Mouse (Mus musculus): ENCODE results near the gene Fastkd1. TPM values are rescaled to one million over a fixed set of nuclear protein-coding genes. Genes with fewer than 3 reads are reported as not detected.
A peak's percentile ranks its signal among the peaks of the same experiment; 100 is the strongest.

Fastkd1 gene
- 11.2 and 12.6 TPM in 2 replicates for polyA plus RNA-seq (2015; fragmentation: Nextera tagmentation; extraction: Ambion mirVana)

- Histone ChIP-seq H3K4me3 (peak within 1 kb of the TSS; percentile 91), H3K36me3 (no peaks in the 10 kb centered on the region), H3K9me3 (no peaks in the 10 kb centered on the region), H3K9ac (peak within 1 kb of the TSS; percentile 82), H3K27ac (0 out of 2 replicates have a peak within 1 kb of the TSS, but pooled peaks have one; percentile 55), H3K27me3 (0 out of 2 replicates have a peak, but pooled peaks cover 6% of the 10 kb centered on the region), H3K4me2 (peak within 1 kb of the TSS; percentile 77), H3K4me1 (0 out of 2 replicates have a peak, but pooled peaks cover 3% of the 10 kb centered on the region)
- peak; percentile 94 for ATAC-seq (ENCODE audit: insufficient number of reproducible peaks, insufficient read depth, low FRiP score, low TSS enrichment, low read depth)
- WGBS = under 1% methylated on average over 39 of the region's 39 CpGs
Observed at GRCm38 (mm10) chr2:69712981-69713625, at the start of gene Fastkd1. TSS of gene Fastkd1 (minus strand) at chr2:69713516.

GRCm38 (mm10) chr2:69760980-69761379, 47.7 kb upstream of the Fastkd1 start:
- WGBS = 83% methylated on average over 5 of the region's 5 CpGs
- Histone ChIP-seq H3K9ac (no peak overlapping the region), H3K9me3 (no peaks in the 10 kb centered on the region), H3K27ac (no peak overlapping the region), H3K36me3 (no peaks in the 10 kb centered on the region; the same call in 1 of the 2 replicates), H3K4me2 (no peak overlapping the region), H3K27me3 (no peaks in the 10 kb centered on the region), H3K4me3 (no peak overlapping the region), H3K4me1 (no peaks in the 10 kb centered on the region)
- ATAC-seq (ENCODE audit: insufficient number of reproducible peaks, insufficient read depth, low FRiP score, low TSS enrichment, low read depth) = no peak

GRCm38 (mm10) chr2:69745091-69745490, 31.8 kb upstream of the Fastkd1 start:
- H3K27ac ChIP-seq = no peak overlapping the region
- H3K36me3 ChIP-seq = peaks cover 64% of the 10 kb centered on the region
- ATAC-seq (ENCODE audit: insufficient number of reproducible peaks, insufficient read depth, low FRiP score, low TSS enrichment, low read depth) = no peak
- H3K9me3 ChIP-seq = no peaks in the 10 kb centered on the region
- H3K4me1 ChIP-seq = no peaks in the 10 kb centered on the region
- no peak overlapping the region for H3K4me3 ChIP-seq
- WGBS = 83% methylated on average over 1 of the region's 1 CpGs
- H3K27me3 ChIP-seq = no peaks in the 10 kb centered on the region
- H3K9ac ChIP-seq = no peak overlapping the region
- H3K4me2 ChIP-seq = no peak overlapping the region

GRCm38 (mm10) chr2:69723519-69723825, 10.2 kb upstream of the Fastkd1 start:
- H3K4me3 ChIP-seq = peak overlapping the region; percentile 80
- peak overlapping the region; percentile 91 for H3K27ac ChIP-seq
- ATAC-seq (ENCODE audit: insufficient number of reproducible peaks, insufficient read depth, low FRiP score, low TSS enrichment, low read depth) = no peak
- peak overlapping the region; percentile 94 for H3K9ac ChIP-seq
- H3K9me3 ChIP-seq = no peaks in the 10 kb centered on the region
- WGBS = under 1% methylated on average over 13 of the region's 13 CpGs
- no peaks in the 10 kb centered on the region for H3K36me3 ChIP-seq
- H3K4me1 ChIP-seq = peaks cover 9% of the 10 kb centered on the region
- peaks cover 6% of the 10 kb centered on the region; the same call in 1 of the 2 replicates for H3K27me3 ChIP-seq
- peak overlapping the region; percentile 74 for H3K4me2 ChIP-seq

- Histone ChIP-seq H3K27me3 (peaks cover 6% of the 10 kb centered on the region; the same call in 1 of the 2 replicates), H3K4me3 (peak overlapping the region; percentile 80), H3K9ac (peak overlapping the region; percentile 94), H3K27ac (peak overlapping the region; percentile 91), H3K4me2 (peak overlapping the region; percentile 74), H3K4me1 (peaks cover 9% of the 10 kb centered on the region), H3K9me3 (no peaks in the 10 kb centered on the region), H3K36me3 (no peaks in the 10 kb centered on the region)
- under 1% methylated on average over 82 of the region's 91 CpGs for WGBS
- ATAC-seq (ENCODE audit: insufficient number of reproducible peaks, insufficient read depth, low FRiP score, low TSS enrichment, low read depth) = peak; percentile 92
Observed at GRCm38 (mm10) chr2:69722650-69723518, 9.6 kb upstream of the Fastkd1 start.

GRCm38 (mm10) chr2:69722273-69722649, 8.9 kb upstream of the Fastkd1 start, which contains the start of gene Ppig:
TSS of gene Ppig (plus strand) at chr2:69722545.
- peak within 1 kb of the TSS; percentile 80 for H3K4me3 ChIP-seq
- H3K27ac ChIP-seq = peak within 1 kb of the TSS; percentile 91
- no peaks in the 10 kb centered on the region for H3K36me3 ChIP-seq
- no peak; the same call in 1 of the 2 replicates for ATAC-seq (ENCODE audit: insufficient number of reproducible peaks, insufficient read depth, low FRiP score, low TSS enrichment, low read depth)
- no peaks in the 10 kb centered on the region for H3K9me3 ChIP-seq
- H3K4me2 ChIP-seq = peak within 1 kb of the TSS; percentile 74
- peak within 1 kb of the TSS; percentile 94 for H3K9ac ChIP-seq
- peaks cover 6% of the 10 kb centered on the region; the same call in 1 of the 2 replicates for H3K27me3 ChIP-seq
- H3K4me1 ChIP-seq = peaks cover 9% of the 10 kb centered on the region
- WGBS = 6% methylated on average over 12 of the region's 12 CpGs

GRCm38 (mm10) chr2:69719121-69719520, 5.8 kb upstream of the Fastkd1 start:
- H3K9ac ChIP-seq = no peak overlapping the region
- 76% methylated on average over 1 of the region's 1 CpGs for WGBS
- no peak for ATAC-seq (ENCODE audit: insufficient number of reproducible peaks, insufficient read depth, low FRiP score, low TSS enrichment, low read depth)

GRCm38 (mm10) chr2:69716483-69716882, 3.2 kb upstream of the Fastkd1 start:
- Histone ChIP-seq H3K27me3 (peaks cover 11% of the 10 kb centered on the region; the same call in 1 of the 2 replicates), H3K27ac (no peak overlapping the region), H3K4me3 (no peak overlapping the region), H3K4me2 (no peak overlapping the region), H3K9ac (no peak overlapping the region), H3K36me3 (no peaks in the 10 kb centered on the region), H3K9me3 (no peaks in the 10 kb centered on the region), H3K4me1 (0 out of 2 replicates have a peak, but pooled peaks cover 3% of the 10 kb centered on the region)
- ATAC-seq (ENCODE audit: insufficient number of reproducible peaks, insufficient read depth, low FRiP score, low TSS enrichment, low read depth) = no peak
- 77% methylated on average over 3 of the region's 3 CpGs for WGBS

More at GRCm38 (mm10) chr2:69719121-69719520, 5.8 kb upstream of the Fastkd1 start:
- no peak overlapping the region for H3K4me3 ChIP-seq
- peaks cover 2% of the 10 kb centered on the region; the same call in 1 of the 2 replicates for H3K4me1 ChIP-seq
- H3K4me2 ChIP-seq = no peak overlapping the region
- peaks cover 11% of the 10 kb centered on the region; the same call in 1 of the 2 replicates for H3K27me3 ChIP-seq
- H3K9me3 ChIP-seq = no peaks in the 10 kb centered on the region
- H3K27ac ChIP-seq = no peak overlapping the region
- H3K36me3 ChIP-seq = no peaks in the 10 kb centered on the region

GRCm38 (mm10) chr2:69714126-69714525, 810 bp upstream of the Fastkd1 start:
- Histone ChIP-seq H3K4me3 (no peak overlapping the region), H3K4me1 (0 out of 2 replicates have a peak, but pooled peaks cover 3% of the 10 kb centered on the region), H3K27ac (no peak overlapping the region), H3K9ac (no peak overlapping the region), H3K4me2 (no peak overlapping the region), H3K9me3 (no peaks in the 10 kb centered on the region), H3K27me3 (0 out of 2 replicates have a peak, but pooled peaks cover 6% of the 10 kb centered on the region), H3K36me3 (no peaks in the 10 kb centered on the region)
- ATAC-seq (ENCODE audit: insufficient number of reproducible peaks, insufficient read depth, low FRiP score, low TSS enrichment, low read depth) = no peak
- WGBS = 77% methylated on average over 5 of the region's 5 CpGs

GRCm38 (mm10) chr2:69713626-69714014, 304 bp upstream of the Fastkd1 start:
- peak overlapping the region; percentile 91 for H3K4me3 ChIP-seq
- H3K4me2 ChIP-seq = peak overlapping the region; percentile 77

GRCm38 (mm10) chr2:69712171-69712570, 1.1 kb downstream of the Fastkd1 start:
- H3K4me1 ChIP-seq = 0 out of 2 replicates have a peak, but pooled peaks cover 3% of the 10 kb centered on the region
- WGBS = 89% methylated on average over 14 of the region's 14 CpGs
- H3K4me2 ChIP-seq = peak overlapping the region; percentile 77
- H3K4me3 ChIP-seq = no peak overlapping the region
- no peak overlapping the region for H3K9ac ChIP-seq
- H3K9me3 ChIP-seq = no peaks in the 10 kb centered on the region
- ATAC-seq (ENCODE audit: insufficient number of reproducible peaks, insufficient read depth, low FRiP score, low TSS enrichment, low read depth) = no peak
- no peak overlapping the region for H3K27ac ChIP-seq
- H3K27me3 ChIP-seq = 0 out of 2 replicates have a peak, but pooled peaks cover 6% of the 10 kb centered on the region
- peaks cover 3% of the 10 kb centered on the region; the same call in 1 of the 2 replicates for H3K36me3 ChIP-seq

More at GRCm38 (mm10) chr2:69713626-69714014, 304 bp upstream of the Fastkd1 start:
- H3K9ac ChIP-seq = no peak overlapping the region
- 0 out of 2 replicates have a peak, but pooled peaks cover 6% of the 10 kb centered on the region for H3K27me3 ChIP-seq
- no peaks in the 10 kb centered on the region for H3K36me3 ChIP-seq
- no peak overlapping the region for H3K27ac ChIP-seq
- H3K9me3 ChIP-seq = no peaks in the 10 kb centered on the region
- no peak for ATAC-seq (ENCODE audit: insufficient number of reproducible peaks, insufficient read depth, low FRiP score, low TSS enrichment, low read depth)
- WGBS = 35% methylated on average over 4 of the region's 4 CpGs
- 0 out of 2 replicates have a peak, but pooled peaks cover 3% of the 10 kb centered on the region for H3K4me1 ChIP-seq
